Mouse (Mus musculus): Measurements from ENCODE around the gene Fbln5.

DNA sequence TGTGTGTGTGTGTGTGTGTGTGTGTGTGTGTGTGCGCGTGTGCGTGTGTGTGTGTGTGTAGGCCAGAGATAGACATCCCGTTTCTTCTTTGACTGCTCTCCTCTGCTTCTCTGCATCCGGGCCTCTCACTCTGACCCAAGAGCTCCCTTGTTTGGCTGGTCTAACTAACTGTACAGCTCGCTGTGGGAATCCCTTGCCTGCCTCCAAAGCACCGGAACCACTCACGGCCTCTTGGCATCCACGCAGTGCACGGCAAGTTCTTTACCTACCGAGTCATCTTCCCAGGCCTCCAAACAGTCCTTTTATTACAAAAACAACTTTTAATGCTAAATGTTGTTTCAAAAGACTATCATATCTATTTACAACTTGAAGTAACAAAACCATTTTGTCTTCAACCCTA lies 35.5 kb upstream of the Fbln5 start:
- TF ChIP-seq CTCF (IDR thresholded peaks at IDR 0.05; ENCODE audit: low read depth) (no peak), EP300 (IDR thresholded peaks at IDR 0.05; ENCODE audit: low read depth) (no peak)

Data from liver, postnatal 0 days (tissue).